Mouse (Mus musculus): ENCODE data around the gene Stk32c. TPM values are rescaled to one million over a fixed set of nuclear protein-coding genes. Genes with fewer than 3 reads are reported as not detected.

The Stk32c gene
- polyA plus RNA-seq, 1 experiment from 2014 or later, result not detected

DNA sequence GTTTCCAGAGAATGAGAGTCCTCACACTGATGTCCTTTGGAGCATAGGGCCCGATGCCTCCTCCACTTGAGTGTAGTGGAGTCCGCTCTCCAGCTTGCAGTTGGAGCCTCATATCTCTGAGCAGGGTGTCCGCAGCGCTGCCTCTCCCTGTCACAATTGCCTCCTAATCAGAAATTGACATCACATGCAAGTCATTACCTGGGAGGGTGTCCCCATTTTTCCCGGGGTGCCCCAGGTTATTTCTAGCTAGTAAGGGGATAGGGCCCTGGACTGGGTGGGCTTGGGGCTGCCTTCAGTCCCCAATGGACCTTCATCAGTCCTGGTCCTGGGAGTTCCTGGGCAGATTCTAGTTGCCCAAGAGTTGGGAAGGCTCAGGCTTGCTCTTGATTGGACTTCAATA, 120.4 kb downstream of the Stk32c start:
- ATAC-seq (ENCODE audit: low read depth), result no peak
- H3K4me2 ChIP-seq (ENCODE audit: low read depth, low read length), result no peak overlapping the region
- peaks cover 6% of the 10 kb centered on the region for H3K27me3 ChIP-seq (ENCODE audit: control insufficient read depth, insufficient read depth, low read depth, low read length)
- no peaks in the 10 kb centered on the region for H3K9me3 ChIP-seq (replicated peaks; ENCODE audit: control insufficient read depth, low read length)
- H3K9ac ChIP-seq (ENCODE audit: low read depth, low read length), result no peak overlapping the region
- H3K4me3 ChIP-seq (ENCODE audit: low read depth, low read length), result no peak overlapping the region
- H3K27ac ChIP-seq (ENCODE audit: low read length), result no peak overlapping the region
- no peaks in the 10 kb centered on the region for H3K36me3 ChIP-seq (ENCODE audit: control insufficient read depth, insufficient read depth)
- 71% methylated on average over 5 of the region's 5 CpGs for WGBS (ENCODE audit: insufficient replicate concordance)
- no peaks in the 10 kb centered on the region for H3K4me1 ChIP-seq (ENCODE audit: control insufficient read depth, low read depth, low read length)

DNA sequence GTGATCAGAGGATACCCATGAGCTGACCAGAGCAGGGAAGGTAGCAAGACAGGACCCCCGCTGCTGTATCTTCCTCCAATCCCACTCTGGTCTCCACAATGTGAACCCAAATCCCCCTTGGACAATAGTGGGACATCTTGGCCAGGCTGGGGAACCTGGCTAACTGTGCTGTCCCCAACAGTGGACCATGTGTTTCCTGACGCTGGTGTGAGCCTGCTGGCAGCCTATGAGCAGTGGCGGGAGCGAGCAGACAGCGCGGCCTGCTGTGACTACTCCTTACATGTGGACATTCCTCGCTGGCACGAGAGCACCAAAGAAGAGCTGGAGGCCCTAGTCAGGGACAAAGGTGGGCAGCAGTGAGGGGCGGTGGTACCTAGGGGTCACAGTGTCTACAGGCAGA, 121.4 kb downstream of the Stk32c start:
- WGBS (ENCODE audit: insufficient replicate concordance), result 76% methylated on average over 9 of the region's 9 CpGs
- H3K9me3 ChIP-seq (replicated peaks; ENCODE audit: control insufficient read depth, low read length), result no peaks in the 10 kb centered on the region
- no peak for ATAC-seq (ENCODE audit: low read depth)

DNA sequence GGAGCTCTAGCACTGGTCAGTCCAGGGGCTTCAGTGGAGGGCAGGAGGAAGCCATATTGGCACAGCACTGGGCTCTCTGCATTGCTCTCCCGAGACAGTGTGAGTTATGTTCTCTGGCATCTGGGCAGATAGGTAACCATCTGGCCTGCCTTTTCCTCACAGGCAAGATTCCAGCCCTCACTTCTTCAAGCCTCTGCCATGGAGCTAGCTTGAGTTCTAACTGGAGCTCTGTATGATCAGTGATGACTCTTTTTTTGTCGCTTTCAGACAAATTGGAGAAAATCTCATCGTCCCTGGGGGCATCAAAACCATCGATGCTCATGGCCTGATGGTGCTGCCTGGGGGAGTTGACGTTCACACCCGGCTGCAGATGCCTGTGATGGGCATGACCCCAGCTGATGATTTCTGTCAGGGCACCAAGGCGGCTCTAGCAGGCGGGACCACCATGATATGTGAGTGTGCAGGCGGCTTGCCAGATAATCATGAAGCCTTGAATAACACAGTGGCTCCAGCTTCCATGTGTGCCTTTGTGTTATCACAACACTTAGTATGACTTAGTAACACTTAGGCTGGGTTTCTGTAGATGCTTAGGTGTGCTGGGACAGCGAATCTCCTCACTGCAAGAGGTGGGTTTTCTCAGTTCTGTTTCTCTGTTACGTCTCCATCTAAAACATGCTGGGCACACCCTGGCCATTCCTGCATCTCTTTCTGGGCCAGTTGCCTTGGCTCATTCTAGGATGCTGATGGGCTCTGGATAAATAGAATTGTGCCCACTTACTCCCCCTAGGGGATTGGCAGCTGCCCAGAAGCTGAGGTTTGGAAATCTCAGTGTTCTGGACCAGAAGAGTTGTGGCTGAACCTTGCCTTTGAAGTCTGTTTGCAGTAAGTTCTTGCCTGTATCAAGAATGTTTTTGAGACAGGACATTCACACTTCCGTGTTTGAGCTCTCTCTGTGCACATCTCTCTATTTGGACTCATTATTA, 122.9 kb downstream of the Stk32c start:
- no peak for ATAC-seq (ENCODE audit: low read depth)
- Histone ChIP-seq H3K9me3 (replicated peaks; ENCODE audit: control insufficient read depth, low read length) (no peaks in the 10 kb centered on the region), H3K27ac (ENCODE audit: low read length) (no peak overlapping the region), H3K27me3 (ENCODE audit: control insufficient read depth, insufficient read depth, low read depth, low read length) (peaks cover 31% of the 10 kb centered on the region), H3K36me3 (ENCODE audit: control insufficient read depth, insufficient read depth) (no peaks in the 10 kb centered on the region), H3K9ac (ENCODE audit: low read depth, low read length) (no peak overlapping the region), H3K4me1 (ENCODE audit: control insufficient read depth, low read depth, low read length) (no peaks in the 10 kb centered on the region), H3K4me3 (ENCODE audit: low read depth, low read length) (no peak overlapping the region), H3K4me2 (ENCODE audit: low read depth, low read length) (no peak overlapping the region)
- 63% methylated on average over 12 of the region's 12 CpGs for WGBS (ENCODE audit: insufficient replicate concordance)

More for the DNA sequence above, 121.4 kb downstream of the Stk32c start:
- Histone ChIP-seq H3K36me3 (ENCODE audit: control insufficient read depth, insufficient read depth) (no peaks in the 10 kb centered on the region), H3K27ac (ENCODE audit: low read length) (no peak overlapping the region), H3K4me3 (ENCODE audit: low read depth, low read length) (no peak overlapping the region), H3K9ac (ENCODE audit: low read depth, low read length) (no peak overlapping the region), H3K4me1 (ENCODE audit: control insufficient read depth, low read depth, low read length) (no peaks in the 10 kb centered on the region), H3K4me2 (ENCODE audit: low read depth, low read length) (no peak overlapping the region), H3K27me3 (ENCODE audit: control insufficient read depth, insufficient read depth, low read depth, low read length) (peaks cover 16% of the 10 kb centered on the region)

- H3K27me3 ChIP-seq (ENCODE audit: control insufficient read depth, insufficient read depth, low read depth, low read length), result peaks cover 39% of the 10 kb centered on the region
- no peaks in the 10 kb centered on the region for H3K36me3 ChIP-seq (ENCODE audit: control insufficient read depth, insufficient read depth)
- H3K4me3 ChIP-seq (ENCODE audit: low read depth, low read length), result no peak overlapping the region
- WGBS (ENCODE audit: insufficient replicate concordance), result 37% methylated on average over 2 of the region's 2 CpGs
- H3K27ac ChIP-seq (ENCODE audit: low read length), result no peak overlapping the region
- H3K9me3 ChIP-seq (replicated peaks; ENCODE audit: control insufficient read depth, low read length), result no peaks in the 10 kb centered on the region
- H3K4me1 ChIP-seq (ENCODE audit: control insufficient read depth, low read depth, low read length), result no peaks in the 10 kb centered on the region
- no peak for ATAC-seq (ENCODE audit: low read depth)
- no peak overlapping the region for H3K9ac ChIP-seq (ENCODE audit: low read depth, low read length)
- H3K4me2 ChIP-seq (ENCODE audit: low read depth, low read length), result no peak overlapping the region
Measured at GRCm38 (mm10) chr7:139087801-139088200, 125.3 kb downstream of the Stk32c start.

DNA sequence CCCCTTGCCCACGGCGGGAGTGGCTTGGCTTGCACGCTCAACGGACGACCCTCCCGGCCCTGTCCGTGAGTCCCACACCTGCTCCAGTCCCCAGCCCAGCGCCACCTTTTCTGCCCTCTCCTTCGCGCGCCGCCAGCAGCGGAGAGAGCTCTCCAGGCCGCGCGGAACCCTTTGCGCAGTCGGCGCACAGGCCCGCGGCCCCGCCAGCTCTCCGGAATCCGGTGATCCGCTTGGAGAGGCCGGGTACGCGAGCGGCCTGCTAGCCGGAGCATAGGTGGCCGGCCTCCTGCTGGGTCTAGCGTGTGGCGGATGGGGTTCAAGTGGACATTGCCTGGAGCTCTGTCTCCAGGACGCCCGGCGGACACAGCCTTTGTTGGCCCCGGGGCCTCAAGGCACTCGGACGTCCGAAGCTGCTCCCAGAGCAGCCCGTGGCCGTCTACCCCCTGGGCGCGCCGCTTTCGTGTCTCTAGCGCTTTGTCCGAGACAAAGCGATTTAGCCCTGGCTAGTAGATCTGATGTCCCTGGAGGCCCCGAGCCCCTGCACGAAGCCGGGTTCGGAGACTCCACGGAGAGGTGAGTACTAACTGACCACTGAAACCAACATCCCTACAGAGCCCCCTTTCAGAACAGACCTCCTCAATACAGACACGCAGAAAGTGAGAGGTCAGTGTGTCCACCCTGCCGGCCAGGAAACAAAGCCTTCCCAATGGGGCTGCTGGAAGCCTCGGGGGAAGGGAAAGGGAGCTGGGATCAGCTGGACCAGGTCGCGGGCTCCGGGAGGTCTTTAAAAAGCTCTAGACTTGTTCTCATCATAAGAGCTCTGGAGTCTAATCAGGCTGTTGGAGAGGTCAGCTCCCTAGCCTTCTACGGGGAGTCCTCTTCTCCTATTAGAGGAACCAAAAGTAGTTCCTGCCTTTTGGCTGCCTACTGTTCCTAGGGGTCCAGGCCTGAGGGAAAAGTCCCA, 126.6 kb downstream of the Stk32c start:
- Histone ChIP-seq H3K9ac (ENCODE audit: low read depth, low read length) (no peak overlapping the region), H3K4me3 (ENCODE audit: low read depth, low read length) (peak overlapping the region; percentile 24), H3K9me3 (replicated peaks; ENCODE audit: control insufficient read depth, low read length) (no peaks in the 10 kb centered on the region), H3K4me1 (ENCODE audit: control insufficient read depth, low read depth, low read length) (no peaks in the 10 kb centered on the region), H3K36me3 (ENCODE audit: control insufficient read depth, insufficient read depth) (no peaks in the 10 kb centered on the region), H3K27me3 (ENCODE audit: control insufficient read depth, insufficient read depth, low read depth, low read length) (peaks cover 39% of the 10 kb centered on the region), H3K27ac (ENCODE audit: low read length) (no peak overlapping the region), H3K4me2 (ENCODE audit: low read depth, low read length) (peak overlapping the region; percentile 31)
- ATAC-seq (ENCODE audit: low read depth), result no peak
- WGBS (ENCODE audit: insufficient replicate concordance), result 5% methylated on average over 61 of the region's 61 CpGs

DNA sequence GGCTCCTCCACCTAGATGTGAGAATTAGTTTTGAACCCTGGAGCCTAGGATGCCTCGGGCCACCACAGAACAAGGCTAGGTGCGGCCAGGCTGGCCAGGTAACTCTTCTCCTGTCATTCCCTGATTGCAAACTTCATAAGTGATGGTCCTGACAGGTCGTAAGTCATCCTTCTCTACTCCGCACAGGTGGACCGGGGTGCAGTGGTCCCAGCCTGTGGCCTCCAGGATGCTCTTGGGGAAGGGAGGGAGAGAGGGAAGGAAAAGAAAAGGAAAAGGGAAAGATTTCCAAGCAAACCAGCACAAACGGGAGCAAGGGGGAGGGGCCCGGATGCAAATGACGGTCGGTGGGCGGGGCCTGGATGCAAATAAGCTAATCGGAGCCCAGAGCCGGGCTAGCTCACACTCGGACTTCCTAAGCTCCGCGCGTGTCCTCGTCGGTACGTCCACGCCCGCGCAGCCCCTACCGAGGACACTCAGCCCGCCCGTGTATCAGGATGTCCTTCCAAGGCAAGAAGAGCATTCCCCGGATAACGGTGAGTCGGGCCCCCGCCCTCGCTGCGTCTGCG, 127.4 kb downstream of the Stk32c start, which contains the start of gene Dpysl4:
Gene Dpysl4 (plus strand): TSS at position 373 of the 566 bp plus-strand sequence.
- H3K9me3 ChIP-seq (replicated peaks; ENCODE audit: control insufficient read depth, low read length), result no peaks in the 10 kb centered on the region
- 8% methylated on average over 32 of the region's 32 CpGs for WGBS (ENCODE audit: insufficient replicate concordance)
- no peak for ATAC-seq (ENCODE audit: low read depth)
- peak within 1 kb of the TSS; percentile 31 for H3K4me2 ChIP-seq (ENCODE audit: low read depth, low read length)
- H3K4me3 ChIP-seq (ENCODE audit: low read depth, low read length), result peak within 1 kb of the TSS; percentile 24
- H3K27ac ChIP-seq (ENCODE audit: low read length), result no peak within 1 kb of the TSS
- H3K4me1 ChIP-seq (ENCODE audit: control insufficient read depth, low read depth, low read length), result no peaks in the 10 kb centered on the region
- no peaks in the 10 kb centered on the region for H3K36me3 ChIP-seq (ENCODE audit: control insufficient read depth, insufficient read depth)
- no peak within 1 kb of the TSS for H3K9ac ChIP-seq (ENCODE audit: low read depth, low read length)
- peaks cover 39% of the 10 kb centered on the region for H3K27me3 ChIP-seq (ENCODE audit: control insufficient read depth, insufficient read depth, low read depth, low read length)

DNA sequence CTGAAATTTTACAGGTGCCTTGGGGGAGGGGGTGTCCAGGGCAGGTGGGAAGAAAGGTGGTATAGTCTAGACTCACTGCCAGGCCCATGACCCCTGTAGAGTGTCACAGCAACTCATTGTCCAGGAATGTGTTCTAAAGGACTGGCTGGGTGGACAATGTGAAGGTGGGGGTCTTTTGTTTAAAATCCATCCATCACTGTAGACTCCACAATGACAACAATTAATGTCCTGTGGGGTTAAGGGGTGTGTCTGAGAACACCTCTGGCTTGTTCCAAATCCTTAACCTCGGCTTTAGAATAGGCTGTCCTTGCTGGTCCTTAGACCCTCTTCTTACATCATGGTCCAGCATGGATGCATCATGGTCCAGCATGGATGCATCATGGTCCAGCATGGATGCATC, 128.8 kb downstream of the Stk32c start:
- 34% methylated on average over 1 of the region's 1 CpGs for WGBS (ENCODE audit: insufficient replicate concordance)
- Histone ChIP-seq H3K4me1 (ENCODE audit: control insufficient read depth, low read depth, low read length) (no peaks in the 10 kb centered on the region), H3K27me3 (ENCODE audit: control insufficient read depth, insufficient read depth, low read depth, low read length) (peaks cover 39% of the 10 kb centered on the region), H3K9me3 (replicated peaks; ENCODE audit: control insufficient read depth, low read length) (no peaks in the 10 kb centered on the region), H3K4me3 (ENCODE audit: low read depth, low read length) (no peak overlapping the region), H3K9ac (ENCODE audit: low read depth, low read length) (no peak overlapping the region), H3K36me3 (ENCODE audit: control insufficient read depth, insufficient read depth) (no peaks in the 10 kb centered on the region), H3K4me2 (ENCODE audit: low read depth, low read length) (no peak overlapping the region), H3K27ac (ENCODE audit: low read length) (no peak overlapping the region)
- no peak for ATAC-seq (ENCODE audit: low read depth)

GRCm38 (mm10) chr7:139082281-139082680, 130.8 kb downstream of the Stk32c start:
- Histone ChIP-seq H3K9ac (ENCODE audit: low read depth, low read length) (no peak overlapping the region), H3K27ac (ENCODE audit: low read length) (no peak overlapping the region), H3K36me3 (ENCODE audit: control insufficient read depth, insufficient read depth) (no peaks in the 10 kb centered on the region), H3K4me2 (ENCODE audit: low read depth, low read length) (no peak overlapping the region), H3K27me3 (ENCODE audit: control insufficient read depth, insufficient read depth, low read depth, low read length) (peaks cover 28% of the 10 kb centered on the region), H3K4me1 (ENCODE audit: control insufficient read depth, low read depth, low read length) (no peaks in the 10 kb centered on the region), H3K4me3 (ENCODE audit: low read depth, low read length) (no peak overlapping the region), H3K9me3 (replicated peaks; ENCODE audit: control insufficient read depth, low read length) (no peaks in the 10 kb centered on the region)
- ATAC-seq (ENCODE audit: low read depth), result no peak
- WGBS (ENCODE audit: insufficient replicate concordance), result 66% methylated on average over 8 of the region's 8 CpGs
